Mouse (Mus musculus): ENCODE measurements around the gene Glp2r. TPM values are rescaled to one million over a fixed set of nuclear protein-coding genes. Genes with fewer than 3 reads are reported as not detected.

The Glp2r gene
- 0.05 TPM in 1 of 2 replicates, not detected in the other for polyA plus RNA-seq (2014; fragmentation: Nextera tagmentation; extraction: Ambion mirVana)

DNA sequence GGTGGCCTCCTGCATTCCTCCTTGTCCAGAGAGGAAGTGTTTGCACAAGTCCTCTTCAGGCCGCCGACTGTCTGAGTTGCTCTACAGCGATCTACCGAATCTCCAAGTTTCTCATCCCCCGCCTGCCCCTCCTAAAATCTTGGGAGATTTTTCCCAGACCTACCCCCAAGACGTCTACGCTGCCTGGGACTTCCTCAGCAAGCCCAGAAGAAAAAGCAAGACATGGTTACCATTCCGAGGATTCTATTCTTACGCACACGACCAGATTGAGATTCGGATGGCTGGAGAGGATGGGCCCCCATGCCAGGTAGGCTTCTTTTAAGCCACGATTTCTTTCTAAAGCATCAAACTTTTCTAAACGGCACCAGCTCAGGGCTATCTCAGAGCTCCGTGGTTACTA, at the start of gene Glp2r:
TSS of gene Glp2r (minus strand) at position 101 of the 400 bp plus-strand sequence.
- no peaks in the 10 kb centered on the region for H3K9me3 ChIP-seq (ENCODE audit: control insufficient read depth, low read length)
- H3K27me3 ChIP-seq (ENCODE audit: control insufficient read depth, insufficient read depth, low read length), result no peaks in the 10 kb centered on the region
- H3K4me3 ChIP-seq (ENCODE audit: low read depth, low read length), result no peak within 1 kb of the TSS
- no peak for ATAC-seq (replicated peaks; ENCODE audit: low FRiP score)
- DNase-seq (ENCODE audit: low spot score), result no peak
- no peaks in the 10 kb centered on the region for H3K4me1 ChIP-seq (replicated peaks; ENCODE audit: control insufficient read depth, insufficient read depth, low read length)
- 88% methylated on average over 14 of the region's 14 CpGs for WGBS
- no peak within 1 kb of the TSS for H3K4me2 ChIP-seq (ENCODE audit: low read depth, low read length, severe bottlenecking)
- H3K9ac ChIP-seq (ENCODE audit: low read length), result no peak within 1 kb of the TSS
- H3K27ac ChIP-seq (ENCODE audit: low read depth, low read length), result no peak within 1 kb of the TSS
- no peaks in the 10 kb centered on the region for H3K36me3 ChIP-seq (ENCODE audit: control insufficient read depth, insufficient read depth, low read length)

DNA sequence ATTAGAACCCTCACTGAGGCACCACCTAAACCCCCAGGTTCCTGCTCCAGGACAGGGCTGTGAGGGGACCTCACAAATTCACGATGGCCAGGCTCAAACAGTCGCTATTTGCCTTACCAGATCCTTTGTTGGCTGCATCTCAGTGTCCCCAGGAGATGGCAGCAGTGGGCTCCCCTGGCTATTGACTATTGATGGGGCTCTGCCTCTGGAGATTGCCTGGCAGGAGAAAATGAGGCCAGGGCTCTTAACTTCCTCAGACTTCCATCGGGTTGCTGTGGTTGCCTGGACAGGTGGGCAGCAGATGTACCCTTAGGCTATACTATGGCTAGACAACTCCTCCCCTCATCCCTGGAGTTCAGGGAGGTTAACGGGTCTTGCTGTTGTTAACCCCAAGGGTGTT, 49.3 kb upstream of the Glp2r start:
- peak; percentile 74 for DNase-seq (ENCODE audit: low spot score)
- no peak for ATAC-seq (replicated peaks; ENCODE audit: low FRiP score)
- Histone ChIP-seq H3K4me3 (ENCODE audit: low read depth, low read length) (no peak overlapping the region), H3K9me3 (ENCODE audit: control insufficient read depth, low read length) (no peaks in the 10 kb centered on the region), H3K27me3 (ENCODE audit: control insufficient read depth, insufficient read depth, low read length) (no peaks in the 10 kb centered on the region), H3K4me2 (ENCODE audit: low read depth, low read length, severe bottlenecking) (no peak overlapping the region), H3K36me3 (ENCODE audit: control insufficient read depth, insufficient read depth, low read length) (no peaks in the 10 kb centered on the region), H3K27ac (ENCODE audit: low read depth, low read length) (no peak overlapping the region), H3K4me1 (replicated peaks; ENCODE audit: control insufficient read depth, insufficient read depth, low read length) (no peaks in the 10 kb centered on the region), H3K9ac (ENCODE audit: low read length) (no peak overlapping the region)
- WGBS, result 29% methylated on average over 4 of the region's 4 CpGs

DNA sequence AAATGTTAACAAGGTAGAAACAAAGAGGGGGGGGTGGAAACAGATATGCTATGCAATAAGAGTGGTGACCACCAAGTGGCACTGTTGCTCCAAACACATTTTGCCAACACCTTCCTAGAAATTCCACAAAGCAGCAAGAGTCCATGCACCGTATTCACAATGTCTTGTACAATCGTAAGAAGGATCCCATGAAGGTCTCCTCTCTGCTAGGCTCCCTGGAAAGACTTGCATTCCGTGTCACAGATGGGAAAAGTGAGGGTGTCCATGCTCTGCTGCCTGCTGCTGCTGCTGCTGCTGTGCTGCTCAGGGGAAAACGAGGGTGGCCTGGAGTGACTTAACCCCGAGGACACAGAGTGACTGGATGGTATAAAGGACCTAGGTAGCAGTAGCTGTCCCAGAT, 48.7 kb upstream of the Glp2r start:
- no peak overlapping the region for H3K27ac ChIP-seq (ENCODE audit: low read depth, low read length)
- no peaks in the 10 kb centered on the region for H3K9me3 ChIP-seq (ENCODE audit: control insufficient read depth, low read length)
- WGBS, result 13% methylated on average over 5 of the region's 5 CpGs
- H3K27me3 ChIP-seq (ENCODE audit: control insufficient read depth, insufficient read depth, low read length), result no peaks in the 10 kb centered on the region
- no peak for ATAC-seq (replicated peaks; ENCODE audit: low FRiP score)
- no peak overlapping the region for H3K9ac ChIP-seq (ENCODE audit: low read length)
- no peak for DNase-seq (ENCODE audit: low spot score)
- no peaks in the 10 kb centered on the region for H3K36me3 ChIP-seq (ENCODE audit: control insufficient read depth, insufficient read depth, low read length)
- H3K4me3 ChIP-seq (ENCODE audit: low read depth, low read length), result no peak overlapping the region
- no peaks in the 10 kb centered on the region for H3K4me1 ChIP-seq (replicated peaks; ENCODE audit: control insufficient read depth, insufficient read depth, low read length)
- peak overlapping the region; percentile 6; the same call in 1 of the 2 replicates for H3K4me2 ChIP-seq (ENCODE audit: low read depth, low read length, severe bottlenecking)

- ATAC-seq (replicated peaks; ENCODE audit: low FRiP score), result no peak
- Histone ChIP-seq H3K4me3 (ENCODE audit: low read depth, low read length) (no peak overlapping the region), H3K4me1 (replicated peaks; ENCODE audit: control insufficient read depth, insufficient read depth, low read length) (no peaks in the 10 kb centered on the region), H3K9me3 (ENCODE audit: control insufficient read depth, low read length) (no peaks in the 10 kb centered on the region), H3K9ac (ENCODE audit: low read length) (no peak overlapping the region), H3K36me3 (ENCODE audit: control insufficient read depth, insufficient read depth, low read length) (no peaks in the 10 kb centered on the region), H3K4me2 (ENCODE audit: low read depth, low read length, severe bottlenecking) (no peak overlapping the region), H3K27ac (ENCODE audit: low read depth, low read length) (no peak overlapping the region), H3K27me3 (ENCODE audit: control insufficient read depth, insufficient read depth, low read length) (no peaks in the 10 kb centered on the region)
- no peak for DNase-seq (ENCODE audit: low spot score)
- 82% methylated on average over 6 of the region's 6 CpGs for WGBS
These were observed 40.6 kb upstream of the Glp2r start for GRCm38 (mm10) chr11:67811535-67811934.

DNA sequence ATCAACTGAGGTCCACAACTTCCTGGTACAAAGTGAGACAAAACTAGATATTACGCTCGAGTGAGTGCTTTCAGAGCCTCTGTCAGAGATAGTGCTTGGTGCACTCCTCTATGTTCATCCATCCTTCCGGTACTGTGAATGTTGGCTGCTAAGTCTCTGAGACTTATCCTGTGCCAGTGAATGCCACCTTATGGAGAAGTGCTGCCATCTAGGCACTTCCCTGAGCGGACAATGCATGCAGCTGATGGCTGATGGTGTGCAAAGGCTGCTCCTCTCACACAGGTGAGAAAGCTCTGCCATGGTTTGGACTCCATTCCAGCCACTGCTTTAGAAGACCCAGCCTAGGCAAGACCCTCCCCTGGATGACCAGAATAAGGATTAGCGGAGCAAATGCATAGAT, 37.1 kb upstream of the Glp2r start:
- Histone ChIP-seq H3K9me3 (ENCODE audit: control insufficient read depth, low read length) (no peaks in the 10 kb centered on the region), H3K4me3 (ENCODE audit: low read depth, low read length) (no peak overlapping the region), H3K27me3 (ENCODE audit: control insufficient read depth, insufficient read depth, low read length) (no peaks in the 10 kb centered on the region), H3K27ac (ENCODE audit: low read depth, low read length) (no peak overlapping the region), H3K4me2 (ENCODE audit: low read depth, low read length, severe bottlenecking) (no peak overlapping the region), H3K36me3 (ENCODE audit: control insufficient read depth, insufficient read depth, low read length) (no peaks in the 10 kb centered on the region), H3K9ac (ENCODE audit: low read length) (no peak overlapping the region), H3K4me1 (replicated peaks; ENCODE audit: control insufficient read depth, insufficient read depth, low read length) (no peaks in the 10 kb centered on the region)
- ATAC-seq (replicated peaks; ENCODE audit: low FRiP score) (no peak), DNase-seq (ENCODE audit: low spot score) (no peak)
- WGBS, result 77% methylated on average over 5 of the region's 5 CpGs

DNA sequence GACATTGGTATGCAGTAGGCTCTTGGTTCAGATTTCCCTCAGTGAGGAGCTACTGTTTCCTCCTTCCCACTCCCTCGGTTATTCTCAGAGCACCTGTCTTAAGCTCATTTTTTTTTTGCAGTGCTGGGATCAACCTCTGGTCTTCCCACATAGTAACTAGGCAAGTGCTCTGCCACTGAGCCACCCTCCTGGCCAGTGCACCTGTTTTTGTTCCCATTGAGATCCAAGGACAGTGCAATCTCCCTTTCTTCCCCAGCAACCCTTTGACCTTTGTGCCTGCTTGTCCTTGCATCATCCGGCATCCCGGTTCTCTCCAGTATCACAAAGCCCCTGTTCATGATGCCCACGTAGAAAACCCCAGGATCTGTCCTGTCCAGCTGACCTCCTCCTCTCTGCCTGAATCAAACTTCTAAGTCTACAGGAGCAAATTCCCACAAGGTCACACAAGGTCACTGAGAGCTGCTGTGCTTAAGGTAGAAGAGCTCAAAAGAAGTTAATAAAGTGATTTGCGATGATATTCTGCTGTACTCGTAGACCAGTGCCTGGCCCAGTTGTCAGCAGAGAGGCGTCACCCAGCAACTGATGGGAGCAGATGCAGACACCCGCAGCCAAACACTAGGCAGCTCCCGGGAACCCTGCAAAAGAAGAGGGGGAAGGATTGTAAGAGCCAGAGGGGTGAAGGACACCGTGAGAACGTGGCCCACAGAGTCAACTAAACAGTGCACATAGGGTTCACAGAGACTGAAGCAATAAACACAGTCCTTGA, 36.1 kb upstream of the Glp2r start:
- 86% methylated on average over 11 of the region's 11 CpGs for WGBS
- Histone ChIP-seq H3K4me1 (replicated peaks; ENCODE audit: control insufficient read depth, insufficient read depth, low read length) (no peaks in the 10 kb centered on the region), H3K27ac (ENCODE audit: low read depth, low read length) (no peak overlapping the region), H3K9ac (ENCODE audit: low read length) (no peak overlapping the region), H3K9me3 (ENCODE audit: control insufficient read depth, low read length) (no peaks in the 10 kb centered on the region), H3K4me2 (ENCODE audit: low read depth, low read length, severe bottlenecking) (no peak overlapping the region), H3K27me3 (ENCODE audit: control insufficient read depth, insufficient read depth, low read length) (no peaks in the 10 kb centered on the region), H3K36me3 (ENCODE audit: control insufficient read depth, insufficient read depth, low read length) (no peaks in the 10 kb centered on the region), H3K4me3 (ENCODE audit: low read depth, low read length) (no peak overlapping the region)
- DNase-seq (ENCODE audit: low spot score) (no peak), ATAC-seq (replicated peaks; ENCODE audit: low FRiP score) (no peak)

- ATAC-seq (replicated peaks; ENCODE audit: low FRiP score) (no peak), DNase-seq (ENCODE audit: low spot score) (no peak)
- Histone ChIP-seq H3K27ac (ENCODE audit: low read depth, low read length) (no peak overlapping the region), H3K4me2 (ENCODE audit: low read depth, low read length, severe bottlenecking) (no peak overlapping the region), H3K27me3 (ENCODE audit: control insufficient read depth, insufficient read depth, low read length) (no peaks in the 10 kb centered on the region), H3K9me3 (ENCODE audit: control insufficient read depth, low read length) (no peaks in the 10 kb centered on the region), H3K4me1 (replicated peaks; ENCODE audit: control insufficient read depth, insufficient read depth, low read length) (no peaks in the 10 kb centered on the region), H3K36me3 (ENCODE audit: control insufficient read depth, insufficient read depth, low read length) (no peaks in the 10 kb centered on the region), H3K9ac (ENCODE audit: low read length) (no peak overlapping the region), H3K4me3 (ENCODE audit: low read depth, low read length) (no peak overlapping the region)
- 97% methylated on average over 1 of the region's 1 CpGs for WGBS
These were observed 34.6 kb upstream of the Glp2r start for GRCm38 (mm10) chr11:67805538-67805937.

DNA sequence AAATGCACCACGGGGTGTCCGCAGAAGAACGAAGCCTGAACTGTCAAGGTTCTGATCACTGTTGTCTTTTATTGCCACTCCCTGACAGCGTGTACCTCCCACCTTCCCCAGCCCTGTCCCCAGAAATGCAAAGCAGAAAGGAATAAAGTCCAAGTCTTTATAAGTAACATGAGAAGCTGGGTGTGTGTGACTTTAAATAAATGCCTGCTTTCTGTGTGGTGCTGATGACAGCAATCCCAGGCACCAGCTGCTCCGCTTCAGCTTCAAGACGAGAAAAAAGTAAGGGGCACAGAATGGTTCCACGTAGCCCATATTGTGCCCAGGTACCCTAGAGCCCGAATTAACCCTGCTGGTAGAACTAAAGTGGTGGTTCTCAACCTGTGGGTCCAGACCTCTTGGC, 30.2 kb upstream of the Glp2r start:
- Histone ChIP-seq H3K4me3 (ENCODE audit: low read depth, low read length) (no peak overlapping the region), H3K4me2 (ENCODE audit: low read depth, low read length, severe bottlenecking) (no peak overlapping the region), H3K27ac (ENCODE audit: low read depth, low read length) (no peak overlapping the region), H3K27me3 (ENCODE audit: control insufficient read depth, insufficient read depth, low read length) (no peaks in the 10 kb centered on the region), H3K9me3 (ENCODE audit: control insufficient read depth, low read length) (no peaks in the 10 kb centered on the region), H3K36me3 (ENCODE audit: control insufficient read depth, insufficient read depth, low read length) (no peaks in the 10 kb centered on the region), H3K4me1 (replicated peaks; ENCODE audit: control insufficient read depth, insufficient read depth, low read length) (no peaks in the 10 kb centered on the region), H3K9ac (ENCODE audit: low read length) (no peak overlapping the region)
- ATAC-seq (replicated peaks; ENCODE audit: low FRiP score), result no peak
- whole genome bisulfite sequencing, result 85% methylated on average over 8 of the region's 8 CpGs
- no peak for DNase-seq (ENCODE audit: low spot score)

DNA sequence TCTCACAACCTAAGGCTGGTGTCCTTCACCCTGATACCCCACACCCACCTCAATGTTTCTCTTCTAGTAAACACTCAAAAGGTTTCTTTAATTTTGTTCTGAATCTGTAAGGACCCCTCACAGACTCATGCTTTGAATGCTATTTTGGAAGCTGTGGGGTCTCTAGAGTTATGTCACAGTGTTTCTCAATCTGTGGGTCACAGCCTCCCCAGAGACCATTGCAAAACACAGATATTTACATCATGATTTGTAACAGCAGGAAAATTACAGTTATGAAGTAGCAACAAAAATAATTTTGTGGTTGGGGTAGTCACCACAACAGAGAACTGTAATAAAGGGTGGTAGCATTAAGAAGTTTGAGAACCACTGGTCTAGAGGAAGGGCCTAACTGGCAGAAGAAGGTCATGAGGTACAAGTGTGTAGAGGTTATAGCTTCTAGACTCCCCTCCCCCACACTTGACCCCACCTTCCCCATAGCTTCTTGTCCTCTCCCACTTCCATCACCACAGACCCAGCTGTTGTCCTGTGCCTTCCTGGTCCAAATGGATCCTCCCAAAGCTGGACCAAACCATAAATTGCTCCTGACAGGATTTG, 29.3 kb upstream of the Glp2r start:
- Histone ChIP-seq H3K27me3 (ENCODE audit: control insufficient read depth, insufficient read depth, low read length) (no peaks in the 10 kb centered on the region), H3K36me3 (ENCODE audit: control insufficient read depth, insufficient read depth, low read length) (no peaks in the 10 kb centered on the region), H3K4me2 (ENCODE audit: low read depth, low read length, severe bottlenecking) (no peak overlapping the region), H3K4me1 (replicated peaks; ENCODE audit: control insufficient read depth, insufficient read depth, low read length) (no peaks in the 10 kb centered on the region), H3K4me3 (ENCODE audit: low read depth, low read length) (no peak overlapping the region), H3K9ac (ENCODE audit: low read length) (no peak overlapping the region), H3K27ac (ENCODE audit: low read depth, low read length) (no peak overlapping the region), H3K9me3 (ENCODE audit: control insufficient read depth, low read length) (no peaks in the 10 kb centered on the region)
- DNase-seq (ENCODE audit: low spot score) (no peak), ATAC-seq (replicated peaks; ENCODE audit: low FRiP score) (no peak)
